Mouse (Mus musculus): ENCODE measurements around the gene Gins1. TPM values are rescaled to one million over a fixed set of nuclear protein-coding genes. Genes with fewer than 3 reads are reported as not detected.

Gene Gins1
- 1.3 and 2.4 TPM in 2 replicates for polyA plus RNA-seq (2012; rRNA removed)

GRCm38 (mm10) chr2:150904936-150905450, at the start of gene Gins1:
Gins1 (plus strand) TSS chr2:150905400.

DNA sequence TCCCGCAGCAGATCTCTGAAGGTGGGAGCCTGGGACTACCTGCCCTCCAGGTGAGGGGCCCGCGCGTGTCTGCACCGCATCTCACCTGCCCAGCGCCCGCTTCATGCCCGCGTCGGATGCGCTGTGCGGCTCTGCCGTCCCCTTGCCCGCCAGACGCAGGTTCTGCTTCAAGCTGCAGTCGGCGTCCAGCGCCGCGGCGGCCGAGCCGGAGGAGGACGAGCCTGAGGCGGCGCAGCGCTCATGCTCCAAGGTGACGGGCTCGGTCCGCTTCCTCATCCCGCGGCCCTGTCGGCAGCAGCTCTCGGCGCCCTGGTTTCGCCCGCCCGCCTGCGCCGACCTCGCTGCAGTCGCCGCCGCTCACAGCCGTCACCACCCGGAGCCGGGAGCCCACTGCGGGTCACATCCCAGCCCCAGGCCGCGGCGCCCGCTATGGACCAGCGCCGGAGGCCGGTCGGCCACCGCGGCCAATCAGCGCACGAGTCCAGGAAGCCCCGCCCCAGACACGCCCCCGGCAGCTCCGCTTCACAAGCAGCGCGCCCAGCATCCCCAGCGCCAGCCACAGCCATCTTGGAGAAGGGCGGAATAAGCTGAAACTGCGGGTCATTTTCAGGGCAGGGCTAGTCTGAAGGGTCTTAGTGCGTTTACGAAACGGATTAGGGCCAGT, 796 bp upstream of the Gins1 start, which contains the start of gene Abhd12:
TSS of gene Abhd12 (minus strand) at position 470 of the 664 bp plus-strand sequence.

Other genes starting within 250 kb of the Gins1 start
- gene Acss1, start 236.9 kb upstream of the Gins1 start, polyA plus RNA-seq (2012; rRNA removed), result 49.5 and 78.3 TPM in 2 replicates
- gene Vsx1, start 216.0 kb upstream of the Gins1 start, polyA plus RNA-seq (2012; rRNA removed), result 0.05 TPM in 1 of 2 replicates, not detected in the other
- 40.0 and 44.5 TPM in 2 replicates for gene Entpd6, start 156.4 kb upstream of the Gins1 start, polyA plus RNA-seq (2012; rRNA removed)
- 117 and 125 TPM in 2 replicates for gene Pygb, start 118.7 kb upstream of the Gins1 start, polyA plus RNA-seq (2012; rRNA removed)
- 88.4 and 89.6 TPM in 2 replicates for gene Abhd12, start 659 bp upstream of the Gins1 start, polyA plus RNA-seq (2012; rRNA removed)
- gene Ninl, start 134.0 kb downstream of the Gins1 start, polyA plus RNA-seq (2012; rRNA removed), result 13.7 and 14.3 TPM in 2 replicates
- 1.7 and 2.4 TPM in 2 replicates for gene Nanp, start 134.0 kb downstream of the Gins1 start, polyA plus RNA-seq (2012; rRNA removed)
- gene Gm14151, start 186.9 kb downstream of the Gins1 start, polyA plus RNA-seq (2012; rRNA removed), result not detected in 2 replicates
- gene Gm14147, start 192.8 kb downstream of the Gins1 start, polyA plus RNA-seq (2012; rRNA removed), result not detected in 2 replicates